Mouse (Mus musculus) megakaryocyte, embryonic 14.5 days (primary cell): ENCODE measurements around the gene 1810049J17Rik.

Experiments used
- FLI1 ChIP-seq: IDR thresholded peaks from 2 replicates; pipeline ENCODE4 v1.6.1; 2012; ENCODE audit warnings: low read length, inconsistent platforms, mixed read lengths
- GATA1 ChIP-seq: IDR thresholded peaks from 3 replicates; pipeline ENCODE4 v1.6.1; 2012; ENCODE audit warnings: mixed read lengths, low read length, inconsistent platforms, borderline replicate concordance

DNA sequence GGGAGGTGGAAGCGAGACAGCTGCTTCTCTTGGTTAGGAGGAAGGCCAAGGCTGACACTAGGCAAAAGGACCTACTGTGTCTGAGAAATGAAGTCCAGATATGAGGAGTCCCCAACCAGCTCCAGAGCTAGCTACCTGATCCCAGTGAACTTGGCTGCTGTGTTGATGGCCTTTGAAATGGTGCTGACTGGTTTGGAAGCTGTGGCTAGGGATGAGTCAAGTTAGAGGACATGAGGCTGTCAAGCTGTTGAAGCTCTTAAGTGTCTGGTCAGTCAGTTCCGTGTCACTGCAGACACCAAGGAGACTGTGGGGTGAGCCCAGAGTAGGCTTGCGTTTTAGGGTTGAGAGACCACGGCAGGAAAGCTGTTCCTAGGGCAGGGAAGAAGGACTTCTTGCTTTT is 12.7 kb upstream of the 1810049J17Rik start:
- TF ChIP-seq FLI1 (no peak), GATA1 (no peak)
